Mouse (Mus musculus) E14TG2a.4 (cell line): ENCODE results near the gene Nup37.

Experiments
- H3K27me3 ChIP-seq: 2 replicates; pipeline ENCODE4 v1.6.1; 2014; ENCODE audit warnings: low read length, control low read depth; ENCODE audit not compliant: insufficient read depth
- H3K36me3 ChIP-seq: 2 replicates; pipeline ENCODE4 v1.6.1; 2014; ENCODE audit warnings: low read length, control low read depth; ENCODE audit not compliant: insufficient read depth
- H3K4me1 ChIP-seq: replicated peaks from 2 replicates; pipeline ENCODE4 v1.6.1; 2014; ENCODE audit warnings: low read depth, low read length, control low read depth
- H3K4me3 ChIP-seq: replicated peaks from 2 replicates; pipeline ENCODE4 v1.5.1; 2014; ENCODE audit warnings: mild to moderate bottlenecking, low read length
- H3K9me3 ChIP-seq: 2 replicates; pipeline ENCODE4 v1.6.1; 2014; ENCODE audit warnings: low read length, control low read depth
- CTCF ChIP-seq: conservative IDR thresholded peaks from 2 replicates; pipeline ENCODE4 v1.5.1; 2014; ENCODE audit warnings: low read length
- NANOG ChIP-seq: IDR thresholded peaks from 2 replicates; pipeline ENCODE4 v1.6.1; 2014; ENCODE audit warnings: borderline replicate concordance, low read length, mixed read lengths
- POU5F1 ChIP-seq: IDR thresholded peaks from 2 replicates; pipeline ENCODE4 v1.6.1; 2014; ENCODE audit warnings: low read length, borderline replicate concordance

The Nup37 gene

GRCm38 (mm10) chr10:88212644-88213043, 65.9 kb downstream of the Nup37 start:
- Histone ChIP-seq H3K4me3 (no peak overlapping the region), H3K36me3 (no peaks in the 10 kb centered on the region), H3K9me3 (no peaks in the 10 kb centered on the region), H3K4me1 (no peaks in the 10 kb centered on the region), H3K27me3 (no peaks in the 10 kb centered on the region)
- TF ChIP-seq CTCF, result no peak
- TF ChIP-seq NANOG, result no peak
- TF ChIP-seq POU5F1, result no peak

GRCm38 (mm10) chr10:88214800-88215514, 68.2 kb downstream of the Nup37 start:
- Histone ChIP-seq H3K4me3 (no peak overlapping the region), H3K27me3 (no peaks in the 10 kb centered on the region), H3K36me3 (no peaks in the 10 kb centered on the region), H3K9me3 (no peaks in the 10 kb centered on the region), H3K4me1 (no peaks in the 10 kb centered on the region)
- no peak for TF ChIP-seq POU5F1
- TF ChIP-seq NANOG, result no peak

- Histone ChIP-seq H3K36me3 (peaks cover 5% of the 10 kb centered on the region), H3K4me3 (no peak overlapping the region)
- TF ChIP-seq POU5F1, result no peak
- TF ChIP-seq NANOG, result no peak
- TF ChIP-seq CTCF, result no peak
Observed at GRCm38 (mm10) chr10:88218161-88218560, 71.4 kb downstream of the Nup37 start.

GRCm38 (mm10) chr10:88221718-88222117, 74.9 kb downstream of the Nup37 start:
- no peaks in the 10 kb centered on the region for H3K4me1 ChIP-seq
- H3K9me3 ChIP-seq, result no peaks in the 10 kb centered on the region
- no peak for TF ChIP-seq POU5F1
- TF ChIP-seq NANOG, result no peak
- no peak for TF ChIP-seq CTCF
- H3K27me3 ChIP-seq, result no peaks in the 10 kb centered on the region
- H3K36me3 ChIP-seq, result peaks cover 5% of the 10 kb centered on the region
- H3K4me3 ChIP-seq, result no peak overlapping the region

More at GRCm38 (mm10) chr10:88218161-88218560, 71.4 kb downstream of the Nup37 start:
- Histone ChIP-seq H3K4me1 (no peaks in the 10 kb centered on the region), H3K9me3 (no peaks in the 10 kb centered on the region), H3K27me3 (no peaks in the 10 kb centered on the region)

GRCm38 (mm10) chr10:88225421-88225820, 78.6 kb downstream of the Nup37 start:
- H3K36me3 ChIP-seq, result peaks cover 5% of the 10 kb centered on the region
- no peaks in the 10 kb centered on the region for H3K9me3 ChIP-seq
- peaks cover 6% of the 10 kb centered on the region; the same call in 1 of the 2 replicates for H3K4me1 ChIP-seq
- TF ChIP-seq NANOG (no peak), POU5F1 (no peak), CTCF (no peak)
- H3K27me3 ChIP-seq, result no peaks in the 10 kb centered on the region
- H3K4me3 ChIP-seq, result no peak overlapping the region

- H3K4me1 ChIP-seq, result peaks cover 6% of the 10 kb centered on the region; the same call in 1 of the 2 replicates
- no peaks in the 10 kb centered on the region for H3K27me3 ChIP-seq
- no peak overlapping the region for H3K4me3 ChIP-seq
- no peaks in the 10 kb centered on the region; the same call in 1 of the 2 replicates for H3K36me3 ChIP-seq
- TF ChIP-seq NANOG (no peak), CTCF (no peak), POU5F1 (no peak)
- H3K9me3 ChIP-seq, result no peaks in the 10 kb centered on the region
Observed at GRCm38 (mm10) chr10:88227962-88228361, 81.2 kb downstream of the Nup37 start.
